Mouse (Mus musculus): ENCODE results near the gene Trmt112. TPM values are rescaled to one million over a fixed set of nuclear protein-coding genes. Genes with fewer than 3 reads are reported as not detected.

The Trmt112 gene
- polyA plus RNA-seq, 1 experiment, result 146 TPM

DNA sequence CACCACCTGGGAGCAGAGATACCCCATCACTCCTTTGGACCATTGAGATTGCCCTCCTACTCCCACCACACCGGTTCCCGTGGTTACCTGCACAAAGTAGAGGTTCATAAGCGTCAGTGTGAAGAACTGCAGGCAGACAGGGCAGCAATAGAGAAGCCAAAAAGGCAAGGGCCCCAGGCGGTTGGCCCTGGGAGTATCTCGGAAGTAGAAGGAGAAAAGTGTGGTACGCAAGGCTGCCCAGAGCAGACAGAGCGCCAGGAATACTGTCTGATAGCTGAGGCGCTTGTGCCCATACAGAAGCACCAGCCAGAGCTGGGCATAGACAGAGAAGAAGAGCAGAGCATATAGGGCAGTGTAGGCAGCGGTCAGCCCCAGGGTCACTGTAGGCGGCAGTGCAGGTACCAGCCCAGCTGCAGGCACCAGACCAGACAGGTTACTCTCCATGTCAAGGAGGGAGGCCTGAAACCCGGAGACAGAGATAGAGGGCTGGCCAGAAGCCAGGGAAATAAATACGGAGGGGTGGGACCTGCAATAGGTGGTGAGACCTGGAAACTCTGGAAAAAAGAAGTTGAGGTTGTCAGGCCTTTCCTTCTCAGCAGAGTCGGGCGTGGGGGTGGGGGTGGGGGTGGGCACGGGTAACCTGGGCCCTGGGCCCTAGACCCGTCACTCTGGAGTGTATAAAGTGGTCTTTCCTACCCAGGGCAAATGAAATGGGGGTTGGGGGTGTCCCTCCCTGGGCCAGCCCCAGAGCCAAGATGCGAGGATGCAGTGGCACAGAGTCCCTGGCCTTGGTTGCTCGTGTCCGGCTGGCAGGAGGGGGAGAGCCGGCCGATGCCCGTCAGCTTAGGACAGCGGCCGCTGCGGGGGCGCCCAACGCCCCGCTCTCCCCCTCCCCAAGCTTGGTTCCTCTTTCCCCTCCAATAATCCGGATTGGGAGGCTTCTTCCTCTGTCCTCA lies 31.2 kb downstream of the Trmt112 start:
- WGBS, result 20% methylated on average over 29 of the region's 29 CpGs
- TF ChIP-seq CTCF (conservative IDR thresholded peaks at IDR 0.05; ENCODE audit: insufficient read depth, insufficient read length, low read depth, low read length) (no peak), POLR2A (IDR thresholded peaks at IDR 0.05; ENCODE audit: low read depth, low read length) (no peak)
- H3K27me3 ChIP-seq (replicated peaks; ENCODE audit: control insufficient read depth, insufficient read depth, low read length), result no peaks in the 10 kb centered on the region
- peak overlapping the region; percentile 74 for H3K27ac ChIP-seq (ENCODE audit: insufficient read depth, low read depth, low read length)
- no peaks in the 10 kb centered on the region for H3K36me3 ChIP-seq (ENCODE audit: control insufficient read depth, insufficient read depth, low read length)
- peak overlapping the region; percentile 81 for H3K4me3 ChIP-seq (ENCODE audit: insufficient read depth, low read depth, low read length)
- H3K4me1 ChIP-seq (ENCODE audit: control insufficient read depth, insufficient read depth, low read length), result peaks cover 18% of the 10 kb centered on the region; the same call in 1 of the 2 replicates
- DNase-seq, result no peak

DNA sequence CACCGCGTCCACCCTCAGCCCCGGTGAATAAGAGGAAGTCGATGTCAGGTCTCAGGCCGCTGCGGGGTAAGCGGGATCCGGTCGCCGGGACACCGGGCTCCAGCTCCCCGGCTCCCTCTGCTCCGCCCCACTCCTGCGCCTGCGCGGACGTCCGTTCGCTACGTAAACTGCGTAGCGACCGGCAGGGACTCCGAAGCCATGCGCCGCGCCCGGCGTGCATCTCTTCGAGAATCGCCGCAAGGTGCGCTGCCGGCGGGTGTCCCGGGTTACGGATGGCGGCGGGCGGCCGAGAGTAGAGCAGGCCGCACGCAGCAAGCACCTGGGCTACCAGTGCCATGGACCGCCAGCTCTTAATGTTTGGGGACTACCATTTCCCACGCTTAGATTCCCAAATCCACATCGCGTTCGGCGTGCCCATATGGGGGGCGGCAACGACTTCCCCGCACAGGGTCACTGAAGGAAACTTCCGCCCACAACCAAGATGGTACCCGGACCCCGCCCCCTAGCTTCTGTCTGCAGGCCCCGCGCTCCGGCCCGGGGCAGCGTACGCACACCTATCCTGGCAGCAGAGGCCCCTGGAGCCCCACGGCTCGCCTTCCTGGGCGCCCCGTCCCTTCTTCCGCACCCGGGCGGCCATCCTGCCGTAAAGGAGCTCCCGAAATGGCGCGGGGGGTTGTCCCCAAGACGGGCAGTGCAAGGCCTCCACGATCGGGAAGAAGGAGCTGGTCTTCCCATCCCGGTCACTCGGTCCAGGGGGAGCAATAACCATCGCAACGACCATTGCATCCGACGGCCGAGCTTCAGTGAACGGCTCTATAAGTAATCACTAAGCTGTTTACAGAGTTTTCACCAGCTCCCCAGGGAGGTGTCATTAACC lies 32.1 kb downstream of the Trmt112 start, which contains the start of gene Bad:
Gene Bad (plus strand): TSS at position 490 of the 877 bp plus-strand sequence.
- Histone ChIP-seq H3K27me3 (replicated peaks; ENCODE audit: control insufficient read depth, insufficient read depth, low read length) (no peaks in the 10 kb centered on the region), H3K4me1 (ENCODE audit: control insufficient read depth, insufficient read depth, low read length) (peaks cover 18% of the 10 kb centered on the region; the same call in 1 of the 2 replicates), H3K27ac (ENCODE audit: insufficient read depth, low read depth, low read length) (peak within 1 kb of the TSS; percentile 84), H3K4me3 (ENCODE audit: insufficient read depth, low read depth, low read length) (peak within 1 kb of the TSS; percentile 81), H3K36me3 (ENCODE audit: control insufficient read depth, insufficient read depth, low read length) (no peaks in the 10 kb centered on the region)
- DNase-seq, result peak; percentile 95
- WGBS, result under 1% methylated on average over 83 of the region's 83 CpGs
- TF ChIP-seq CTCF (conservative IDR thresholded peaks at IDR 0.05; ENCODE audit: insufficient read depth, insufficient read length, low read depth, low read length) (no peak), POLR2A (IDR thresholded peaks at IDR 0.05; ENCODE audit: low read depth, low read length) (peak; percentile 22)

DNA sequence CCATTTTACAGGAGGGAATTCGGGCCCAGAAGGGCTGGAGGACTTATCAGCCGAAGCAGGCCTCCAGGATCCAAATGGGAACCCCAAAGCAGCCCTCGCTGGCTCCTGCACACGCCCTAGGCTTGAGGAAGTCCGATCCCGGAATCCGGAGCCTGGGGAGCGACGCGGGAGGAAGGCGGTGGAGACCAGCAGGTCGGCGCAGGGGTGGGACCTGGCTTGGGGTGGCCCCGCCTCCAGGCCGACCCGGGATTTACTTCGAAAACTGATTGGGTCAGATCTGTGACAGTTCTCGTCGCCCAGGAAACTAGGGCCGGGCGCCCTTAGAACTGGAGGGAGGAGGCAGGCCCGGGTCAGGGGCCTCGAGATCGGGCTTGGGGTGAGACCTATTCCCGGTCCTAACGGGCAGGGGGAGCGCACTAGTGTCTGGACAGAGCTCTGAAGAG lies 32.8 kb downstream of the Trmt112 start, which contains the start of gene Gpr137:
Gene Gpr137 (minus strand): TSS at position 232 of the 443 bp plus-strand sequence.
- peak; percentile 99 for DNase-seq
- Histone ChIP-seq H3K36me3 (ENCODE audit: control insufficient read depth, insufficient read depth, low read length) (no peaks in the 10 kb centered on the region), H3K4me3 (ENCODE audit: insufficient read depth, low read depth, low read length) (peak within 1 kb of the TSS; percentile 81), H3K4me1 (ENCODE audit: control insufficient read depth, insufficient read depth, low read length) (peaks cover 18% of the 10 kb centered on the region; the same call in 1 of the 2 replicates), H3K27me3 (replicated peaks; ENCODE audit: control insufficient read depth, insufficient read depth, low read length) (no peaks in the 10 kb centered on the region), H3K27ac (ENCODE audit: insufficient read depth, low read depth, low read length) (peak within 1 kb of the TSS; percentile 84)
- peak; percentile 50 for TF ChIP-seq POLR2A (IDR thresholded peaks at IDR 0.05; ENCODE audit: low read depth, low read length)
- TF ChIP-seq CTCF (conservative IDR thresholded peaks at IDR 0.05; ENCODE audit: insufficient read depth, insufficient read length, low read depth, low read length), result no peak
- WGBS, result under 1% methylated on average over 27 of the region's 27 CpGs

DNA sequence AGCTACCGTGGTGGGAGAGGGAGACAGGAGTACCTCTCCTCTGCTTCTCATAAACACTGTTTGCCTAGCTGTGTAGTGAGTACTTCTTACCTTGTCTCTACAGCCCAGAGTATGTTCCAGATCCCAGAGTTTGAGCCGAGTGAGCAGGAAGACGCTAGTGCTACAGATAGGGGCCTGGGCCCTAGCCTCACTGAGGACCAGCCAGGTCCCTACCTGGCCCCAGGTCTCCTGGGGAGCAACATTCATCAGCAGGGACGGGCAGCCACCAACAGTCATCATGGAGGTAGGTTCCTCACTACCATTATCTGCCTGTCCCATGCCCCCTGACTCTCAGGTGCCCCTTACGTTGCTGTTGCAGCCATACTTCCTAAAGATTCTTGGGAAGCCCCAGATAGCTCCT lies 33.3 kb downstream of the Trmt112 start:
- peak overlapping the region; percentile 46 for H3K27ac ChIP-seq (ENCODE audit: insufficient read depth, low read depth, low read length)
- TF ChIP-seq POLR2A (IDR thresholded peaks at IDR 0.05; ENCODE audit: low read depth, low read length) (no peak), CTCF (conservative IDR thresholded peaks at IDR 0.05; ENCODE audit: insufficient read depth, insufficient read length, low read depth, low read length) (no peak)
- H3K4me3 ChIP-seq (ENCODE audit: insufficient read depth, low read depth, low read length), result peak overlapping the region; percentile 57
- no peaks in the 10 kb centered on the region for H3K36me3 ChIP-seq (ENCODE audit: control insufficient read depth, insufficient read depth, low read length)
- DNase-seq, result no peak
- WGBS, result 25% methylated on average over 5 of the region's 5 CpGs
- H3K4me1 ChIP-seq (ENCODE audit: control insufficient read depth, insufficient read depth, low read length), result peaks cover 17% of the 10 kb centered on the region; the same call in 1 of the 2 replicates
- no peaks in the 10 kb centered on the region for H3K27me3 ChIP-seq (replicated peaks; ENCODE audit: control insufficient read depth, insufficient read depth, low read length)

DNA sequence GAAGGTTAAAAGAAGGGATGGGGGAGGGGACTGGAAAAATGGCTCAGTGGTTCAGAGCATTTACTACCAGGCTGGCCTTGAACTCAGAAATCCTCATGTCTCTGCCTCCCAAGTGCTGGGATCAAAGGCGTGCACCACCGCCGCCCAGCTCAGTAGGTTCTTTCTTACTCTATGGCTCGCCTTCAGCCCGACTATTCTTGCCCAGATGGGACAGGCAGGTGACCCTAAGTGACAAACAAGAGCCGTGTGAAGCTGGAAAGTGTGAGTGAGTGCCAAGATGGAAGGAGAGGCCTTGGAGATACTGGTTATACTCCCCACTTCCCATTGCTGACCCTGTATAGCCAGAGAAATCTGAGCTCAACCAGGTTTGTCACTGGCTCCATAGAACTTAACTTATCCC lies 34.2 kb downstream of the Trmt112 start:
- no peak overlapping the region for H3K27ac ChIP-seq (ENCODE audit: insufficient read depth, low read depth, low read length)
- H3K4me1 ChIP-seq (ENCODE audit: control insufficient read depth, insufficient read depth, low read length), result peaks cover 10% of the 10 kb centered on the region; the same call in 1 of the 2 replicates
- no peak for TF ChIP-seq CTCF (conservative IDR thresholded peaks at IDR 0.05; ENCODE audit: insufficient read depth, insufficient read length, low read depth, low read length)
- no peak for TF ChIP-seq POLR2A (IDR thresholded peaks at IDR 0.05; ENCODE audit: low read depth, low read length)
- WGBS, result 94% methylated on average over 6 of the region's 6 CpGs
- H3K4me3 ChIP-seq (ENCODE audit: insufficient read depth, low read depth, low read length), result no peak overlapping the region
- no peaks in the 10 kb centered on the region for H3K36me3 ChIP-seq (ENCODE audit: control insufficient read depth, insufficient read depth, low read length)
- DNase-seq, result no peak
- no peaks in the 10 kb centered on the region for H3K27me3 ChIP-seq (replicated peaks; ENCODE audit: control insufficient read depth, insufficient read depth, low read length)

DNA sequence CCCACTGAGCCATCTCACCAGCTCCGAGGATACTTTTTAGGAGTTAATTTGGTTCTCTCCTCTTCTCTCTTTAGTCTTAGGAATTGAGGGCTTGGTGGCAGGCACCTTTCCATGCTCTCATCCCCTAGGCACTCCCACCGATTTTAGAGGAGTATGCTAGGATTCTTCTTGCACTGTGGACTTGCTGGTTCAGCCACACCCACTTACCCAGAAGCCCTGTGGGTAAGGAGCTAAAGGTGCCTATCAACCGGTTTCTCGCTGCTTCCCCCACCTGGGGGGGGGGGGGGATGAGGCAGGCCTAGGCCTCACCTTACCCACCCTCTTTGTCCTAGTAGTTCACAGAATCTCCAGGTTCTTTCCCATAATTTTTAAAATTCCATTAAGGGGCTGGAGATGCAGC lies 38.2 kb downstream of the Trmt112 start:
- DNase-seq, result no peak
- H3K4me3 ChIP-seq (ENCODE audit: insufficient read depth, low read depth, low read length), result no peak overlapping the region
- H3K27ac ChIP-seq (ENCODE audit: insufficient read depth, low read depth, low read length), result no peak overlapping the region
- no peaks in the 10 kb centered on the region for H3K27me3 ChIP-seq (replicated peaks; ENCODE audit: control insufficient read depth, insufficient read depth, low read length)
- WGBS, result 54% methylated on average over 4 of the region's 4 CpGs
- H3K4me1 ChIP-seq (ENCODE audit: control insufficient read depth, insufficient read depth, low read length), result peaks cover 11% of the 10 kb centered on the region; the same call in 1 of the 2 replicates
- TF ChIP-seq POLR2A (IDR thresholded peaks at IDR 0.05; ENCODE audit: low read depth, low read length), result no peak
- TF ChIP-seq CTCF (conservative IDR thresholded peaks at IDR 0.05; ENCODE audit: insufficient read depth, insufficient read length, low read depth, low read length), result no peak
- no peaks in the 10 kb centered on the region for H3K36me3 ChIP-seq (ENCODE audit: control insufficient read depth, insufficient read depth, low read length)

Measured in kidney, adult 2 months (tissue).